Mouse (Mus musculus) right cerebral cortex, adult 2 months (tissue): ENCODE data around the gene Htra1.

Source experiments
- DNase-seq, 2 experiments: peaks; one replicate each; pipeline ENCODE4 v3.0.0; 2021 to 2022; ENCODE audit warnings: low spot score in 2 of 2

The Htra1 gene

GRCm38 (mm10) chr7:130934654-130935053 lies 1.3 kb upstream of the Htra1 start:
- no peak for DNase-seq

GRCm38 (mm10) chr7:130935421-130935792 lies 504 bp upstream of the Htra1 start:
- DNase-seq: no peak

GRCm38 (mm10) chr7:130936472-130936951 lies 601 bp downstream of the Htra1 start:
- no peak for DNase-seq

GRCm38 (mm10) chr7:130937266-130937841 lies 1.4 kb downstream of the Htra1 start:
- no peak for DNase-seq

GRCm38 (mm10) chr7:130938005-130938404 lies 2.1 kb downstream of the Htra1 start:
- DNase-seq: no peak

GRCm38 (mm10) chr7:130938896-130939295 lies 3.0 kb downstream of the Htra1 start:
- DNase-seq: no peak

- DNase-seq: no peak
Measured at GRCm38 (mm10) chr7:130940733-130941132, 4.8 kb downstream of the Htra1 start.

GRCm38 (mm10) chr7:130943280-130943895 lies 7.5 kb downstream of the Htra1 start:
- DNase-seq: no peak

- DNase-seq: no peak
Measured at GRCm38 (mm10) chr7:130944766-130945475, 9.0 kb downstream of the Htra1 start.

- DNase-seq: no peak
Measured at GRCm38 (mm10) chr7:130945730-130946129, 9.8 kb downstream of the Htra1 start.

GRCm38 (mm10) chr7:130946303-130946702 lies 10.4 kb downstream of the Htra1 start:
- no peak for DNase-seq

GRCm38 (mm10) chr7:130948563-130949208 lies 12.8 kb downstream of the Htra1 start:
- DNase-seq: no peak

GRCm38 (mm10) chr7:130949331-130949751 lies 13.4 kb downstream of the Htra1 start:
- peak; percentile 43 to 53 for DNase-seq

- DNase-seq: no peak
Measured at GRCm38 (mm10) chr7:130950482-130950881, 14.6 kb downstream of the Htra1 start.

- no peak for DNase-seq
Measured at GRCm38 (mm10) chr7:130951004-130951403, 15.1 kb downstream of the Htra1 start.

GRCm38 (mm10) chr7:130953376-130953775 lies 17.5 kb downstream of the Htra1 start:
- DNase-seq: no peak

- no peak for DNase-seq
Measured at GRCm38 (mm10) chr7:130954177-130954601, 18.3 kb downstream of the Htra1 start.

GRCm38 (mm10) chr7:130958551-130958950 lies 22.6 kb downstream of the Htra1 start:
- DNase-seq: no peak

GRCm38 (mm10) chr7:130959868-130960267 lies 24.0 kb downstream of the Htra1 start:
- DNase-seq: peak; percentile 31 to 49

GRCm38 (mm10) chr7:130961429-130961828 lies 25.5 kb downstream of the Htra1 start:
- DNase-seq: no peak

- DNase-seq: no peak
Measured at GRCm38 (mm10) chr7:130964686-130965085, 28.8 kb downstream of the Htra1 start.

GRCm38 (mm10) chr7:130965396-130965795 lies 29.5 kb downstream of the Htra1 start:
- DNase-seq: no peak
